Mouse (Mus musculus): ENCODE measurements around the gene Rabgap1l.

The Rabgap1l gene

GRCm38 (mm10) chr1:160176903-160177302 is 616.1 kb downstream of the Rabgap1l start:
- DNase-seq (ENCODE audit: low spot score), result no peak

All from ovary, postnatal 10 days (tissue).